Mouse (Mus musculus): ENCODE data around the gene Scg5.

- no peak for TF ChIP-seq NANOG (IDR thresholded peaks at IDR 0.05; ENCODE audit: borderline replicate concordance, low read length)
- no peak for TF ChIP-seq CTCF (conservative IDR thresholded peaks at IDR 0.05; ENCODE audit: low read length)
- no peak for TF ChIP-seq POU5F1 (IDR thresholded peaks at IDR 0.05; ENCODE audit: borderline replicate concordance, low read length)
Observed at GRCm38 (mm10) chr2:113776297-113776696, 52.6 kb downstream of the Scg5 start.
